Mouse (Mus musculus) hematopoietic stem cell, adult 5-6 weeks (primary cell): ENCODE results near the gene Per1. TPM values are rescaled to one million over a fixed set of nuclear protein-coding genes. Genes with fewer than 3 reads are reported as not detected.
"Not testable (repeated sequence)": the region's sequence is repeated elsewhere in the genome, so short reads cannot be mapped to it uniquely, and the experiment has no call there.

Experiments used
- ATAC-seq, 2 experiments: fragments of 125-278 bp in 1 of 2; replicated peaks in 1 of 2; 2 replicates each; pipeline ENCODE4 v1.8.0; 2016 to 2017; ENCODE audit warnings: inconsistent platforms in 2 of 2, mild to moderate bottlenecking in 2 of 2, moderate number of reproducible peaks in 2 of 2, low read depth in 1 of 2, moderate TSS enrichment in 1 of 2; ENCODE audit not compliant: low FRiP score in 2 of 2, poor library complexity in 2 of 2, severe bottlenecking in 2 of 2, insufficient read depth in 1 of 2, low TSS enrichment in 1 of 2
- total RNA-seq: library from RNA; stranded (forward); fragments of 172-1452, 232-1000 nt; gene quantifications from 2 replicates; pipeline ENCODE4 v1.2.3, GENCODE M21; 2017

Per1 gene
- total RNA-seq, 1 experiment from 2014 or later, result 33.6 TPM

GRCm38 (mm10) chr11:69091566-69092385 is 3.2 kb upstream of the Per1 start:
- ATAC-seq, result no peak

GRCm38 (mm10) chr11:69092386-69092751 is 2.6 kb upstream of the Per1 start:
- ATAC-seq, result no peak

- ATAC-seq, result no peak
These were observed 2.1 kb upstream of the Per1 start for GRCm38 (mm10) chr11:69092871-69093270.

GRCm38 (mm10) chr11:69093856-69094255 is 1.2 kb upstream of the Per1 start:
- ATAC-seq, result not testable (repeated sequence)

GRCm38 (mm10) chr11:69095511-69096231 is 654 bp downstream of the Per1 start:
- ATAC-seq, result no peak

GRCm38 (mm10) chr11:69096360-69096986 is 1.5 kb downstream of the Per1 start:
- ATAC-seq, result no peak

GRCm38 (mm10) chr11:69096987-69097900 is 2.2 kb downstream of the Per1 start:
- peak; percentile 3 to 29 for ATAC-seq

- ATAC-seq, result no peak
These were observed 3.2 kb downstream of the Per1 start for GRCm38 (mm10) chr11:69098039-69098761.

- peak; percentile 43 to 50 for ATAC-seq
These were observed 3.7 kb downstream of the Per1 start for GRCm38 (mm10) chr11:69098762-69099091.

- ATAC-seq, result no peak
These were observed 4.3 kb downstream of the Per1 start for GRCm38 (mm10) chr11:69099177-69099914.

GRCm38 (mm10) chr11:69099915-69100345 is 4.9 kb downstream of the Per1 start:
- ATAC-seq, result peak; percentile 24 to 25; a peak in 3 of 4 replicates

GRCm38 (mm10) chr11:69100639-69101360 is 5.8 kb downstream of the Per1 start:
- ATAC-seq, result no peak

- ATAC-seq, result no peak
These were observed 6.8 kb downstream of the Per1 start for GRCm38 (mm10) chr11:69101604-69102402.

GRCm38 (mm10) chr11:69102403-69102725 is 7.3 kb downstream of the Per1 start:
- ATAC-seq, result no peak

- ATAC-seq, result no peak
These were observed 8.1 kb downstream of the Per1 start for GRCm38 (mm10) chr11:69103121-69103520.
